Mouse (Mus musculus) Patski (cell line): ENCODE measurements around the gene Ang5. TPM values are rescaled to one million over a fixed set of nuclear protein-coding genes. Genes with fewer than 3 reads are reported as not detected.
A peak's percentile ranks its signal among the peaks of the same experiment; 100 is the strongest.
"Not testable (repeated sequence)": the region's sequence is repeated elsewhere in the genome, so short reads cannot be mapped to it uniquely, and the experiment has no call there.

ENCODE experiments used
- ATAC-seq: fragments of 100-300 bp; one replicate; pipeline ENCODE4 v1.8.0; 2021
- CTCF ChIA-PET: fragments of 350-600 bp; sonication (Branson Sonifier 250); formaldehyde crosslinking; loops from one replicate; lab custom pipeline; 2022; ENCODE audit warnings: inconsistent platforms; lab: Charles Lee
- POLR2A ChIA-PET: fragments of 350-600 bp; sonication (Branson Sonifier 250); formaldehyde crosslinking; loops from one replicate; lab custom pipeline; 2022; ENCODE audit warnings: antibody characterized with exemption, inconsistent platforms; lab: Charles Lee
- DNase-seq: peaks from one replicate; pipeline ENCODE4 v3.0.0-alpha.2; 2011; ENCODE audit warnings: low read depth, low spot score
- H3K27me3 ChIP-seq: fragments of 371-371 bp; one replicate; pipeline ENCODE4 v1.5.1; 2021
- CTCF ChIP-seq: fragments of 100-300 bp; IDR thresholded peaks from one replicate; pipeline ENCODE4 v1.5.1; 2021
- in situ Hi-C: fragments of 300-500 bp; cut with MboI; formaldehyde crosslinking; loops from 3 replicates; pipeline ENCODE4 v1.11.1; 2018; ENCODE audit warnings: low pct_unique_long_range_greater_than_20kb, mixed read lengths
- polyA plus RNA-seq: library from polyadenylated mRNA; unstranded; gene quantifications from one replicate; pipeline ENCODE4 v1.2.3, GENCODE M21; 2021

Gene Ang5
- not detected for polyA plus RNA-seq

- POLR2A ChIA-PET = not testable (repeated sequence)
Measured at GRCm38 (mm10) chr14:43956769-43957168, at the start of gene Ang5. Gene Ang5 (plus strand): TSS chr14:43957069.

DNA sequence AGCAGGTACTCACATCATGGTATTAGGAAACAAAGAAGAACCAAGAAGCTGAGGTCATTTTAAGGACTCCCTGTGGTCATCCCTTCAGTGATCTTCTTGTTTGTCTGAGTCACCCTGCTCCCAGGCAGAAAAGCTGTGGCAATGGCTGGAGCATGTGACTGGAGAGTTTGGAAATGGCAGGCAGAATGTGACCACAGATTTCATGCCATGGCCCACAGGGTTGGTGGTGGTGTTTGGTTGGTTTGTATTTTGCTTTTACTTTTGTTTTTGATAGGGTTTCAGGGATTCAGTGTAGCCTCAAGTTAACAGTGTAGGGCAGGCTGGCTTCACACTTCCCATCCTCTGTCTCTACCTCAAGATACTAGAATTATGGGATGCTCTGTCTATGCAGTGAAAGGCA lies 38.7 kb upstream of the Ang5 start:
- H3K27me3 ChIP-seq, POLR2A ChIA-PET, CTCF ChIA-PET, in situ Hi-C loops, DNase-seq: not testable (repeated sequence)
- peak; percentile 35 for ATAC-seq

More at GRCm38 (mm10) chr14:43956769-43957168, at the start of gene Ang5:
- CTCF ChIA-PET, in situ Hi-C loops, DNase-seq, ATAC-seq, H3K27me3 ChIP-seq: not testable (repeated sequence)

- in situ Hi-C loops, CTCF ChIA-PET, POLR2A ChIA-PET, H3K27me3 ChIP-seq, ATAC-seq, DNase-seq: not testable (repeated sequence)
Measured at GRCm38 (mm10) chr14:43923459-43923858, 33.4 kb upstream of the Ang5 start, which contains the start of gene Ear10. Gene Ear10 (minus strand): TSS chr14:43923559.

DNA sequence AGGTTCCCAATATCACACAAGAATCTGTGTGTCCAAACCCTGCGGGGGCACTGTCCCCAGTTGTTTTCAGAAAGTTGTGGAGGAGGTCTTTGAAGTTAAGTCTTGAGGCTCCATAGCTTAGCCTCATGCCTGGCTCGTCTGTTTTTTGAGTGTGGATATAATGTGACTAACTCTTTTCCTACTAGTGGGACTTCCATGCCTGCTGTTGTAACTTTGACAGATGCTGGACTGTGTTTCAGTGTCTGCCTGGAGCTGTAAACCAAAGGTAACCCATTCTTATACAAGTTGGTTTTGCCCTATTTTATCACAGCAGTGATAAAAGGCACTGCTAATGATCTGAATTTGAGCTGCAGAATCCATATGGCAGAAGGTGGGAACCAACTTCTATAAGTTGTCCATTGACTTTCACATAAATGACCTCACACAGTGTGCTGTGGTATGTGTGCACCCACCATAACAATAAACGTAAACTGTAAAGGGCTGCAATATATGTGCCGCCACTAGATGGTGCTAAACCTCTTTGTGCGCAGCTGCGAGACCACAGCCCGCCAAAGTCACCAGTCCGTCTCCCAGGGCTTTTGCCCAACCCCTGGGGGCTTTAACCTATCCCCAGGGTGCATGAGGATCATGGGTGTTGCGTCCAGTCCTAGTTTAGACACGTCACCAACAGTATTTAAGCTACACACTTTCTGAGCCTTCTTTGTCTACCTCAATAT lies 32.0 kb upstream of the Ang5 start, which contains the start of gene Gm8113:
Gm8113 (plus strand) TSS at position 703 of the 716 bp plus-strand sequence.
- CTCF ChIA-PET, DNase-seq, POLR2A ChIA-PET, H3K27me3 ChIP-seq, ATAC-seq, in situ Hi-C loops: not testable (repeated sequence)
- TF ChIP-seq CTCF = peak; percentile 50

- POLR2A ChIA-PET, in situ Hi-C loops, ATAC-seq, DNase-seq, CTCF ChIA-PET, H3K27me3 ChIP-seq: not testable (repeated sequence)
Measured at GRCm38 (mm10) chr14:43925404-43925950, 31.4 kb upstream of the Ang5 start.

DNA sequence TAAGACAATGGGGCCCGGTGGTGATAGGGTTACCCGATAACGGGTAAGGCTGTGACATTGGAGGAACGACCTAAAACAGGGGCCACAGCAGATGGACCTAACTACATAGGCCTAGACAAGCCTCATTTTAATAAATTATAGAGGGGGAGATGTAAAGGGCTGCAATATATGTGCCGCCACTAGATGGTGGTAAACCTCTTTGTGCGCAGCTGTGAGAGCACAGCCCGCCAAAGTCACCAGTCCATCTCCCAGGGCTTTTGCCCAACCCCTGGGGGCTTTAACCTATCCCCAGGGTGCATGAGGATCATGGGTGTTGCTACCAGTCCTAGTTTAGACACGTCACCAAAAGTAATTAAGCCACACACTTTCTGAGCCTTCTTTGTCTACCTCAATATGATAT lies 23.9 kb upstream of the Ang5 start:
- DNase-seq, POLR2A ChIA-PET, H3K27me3 ChIP-seq, in situ Hi-C loops, CTCF ChIA-PET, ATAC-seq: not testable (repeated sequence)
- peak; percentile 58 for TF ChIP-seq CTCF

GRCm38 (mm10) chr14:43933399-43933798 lies 23.5 kb upstream of the Ang5 start:
- DNase-seq, CTCF ChIA-PET, POLR2A ChIA-PET, ATAC-seq, in situ Hi-C loops, H3K27me3 ChIP-seq: not testable (repeated sequence)

DNA sequence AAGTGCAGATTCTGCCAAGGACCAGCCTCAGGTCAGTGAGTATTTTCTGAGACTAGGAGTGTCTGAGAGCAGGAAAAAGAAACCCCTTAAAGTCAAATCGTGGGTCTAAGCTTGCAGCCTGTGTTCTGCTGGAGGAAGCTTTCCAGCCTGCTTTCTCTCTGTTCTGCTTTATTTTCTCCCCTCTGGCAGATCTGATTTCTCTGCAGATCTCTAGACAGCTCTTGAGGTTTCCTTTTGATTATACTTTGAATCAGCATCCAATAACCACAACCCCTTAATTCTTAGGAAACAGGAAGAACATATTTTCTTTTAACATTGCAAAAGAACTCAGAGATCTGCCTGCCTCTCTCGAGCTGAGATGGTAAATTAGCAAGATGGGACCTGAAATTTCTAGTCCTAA lies 3.5 kb upstream of the Ang5 start:
- POLR2A ChIA-PET, in situ Hi-C loops, H3K27me3 ChIP-seq, DNase-seq, ATAC-seq, CTCF ChIA-PET: not testable (repeated sequence)

- in situ Hi-C loops, POLR2A ChIA-PET, ATAC-seq: not testable (repeated sequence)
Measured at GRCm38 (mm10) chr14:43955074-43955473, 1.8 kb upstream of the Ang5 start.

DNA sequence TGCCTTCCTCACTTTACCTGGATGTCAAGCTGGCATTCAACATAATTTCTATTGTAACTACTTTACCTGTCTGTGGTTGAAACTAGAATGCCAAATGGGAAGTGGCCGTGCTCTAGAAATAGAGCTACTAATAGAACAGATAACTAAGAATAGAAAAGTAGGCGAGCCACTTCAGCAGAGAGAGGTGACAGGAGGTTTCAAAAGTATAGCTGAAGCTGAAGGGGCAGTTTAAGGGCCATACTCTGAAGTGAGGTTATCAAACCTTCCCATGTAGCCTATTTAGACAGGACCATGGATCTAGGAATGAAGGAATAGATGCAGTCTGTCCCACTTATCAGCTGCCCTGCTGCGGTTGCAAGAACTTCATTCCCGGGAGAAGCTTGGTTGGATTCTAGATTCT lies 26.6 kb downstream of the Ang5 start:
- ATAC-seq (no peak), DNase-seq (no peak)
- ChIA-PET CTCF (no interaction called here), POLR2A (no interaction called here)
- in situ Hi-C loops = no loop called here
- TF ChIP-seq CTCF = no peak
- no peaks in the 10 kb centered on the region for H3K27me3 ChIP-seq

More at GRCm38 (mm10) chr14:43955074-43955473, 1.8 kb upstream of the Ang5 start:
- DNase-seq, H3K27me3 ChIP-seq, CTCF ChIA-PET: not testable (repeated sequence)

DNA sequence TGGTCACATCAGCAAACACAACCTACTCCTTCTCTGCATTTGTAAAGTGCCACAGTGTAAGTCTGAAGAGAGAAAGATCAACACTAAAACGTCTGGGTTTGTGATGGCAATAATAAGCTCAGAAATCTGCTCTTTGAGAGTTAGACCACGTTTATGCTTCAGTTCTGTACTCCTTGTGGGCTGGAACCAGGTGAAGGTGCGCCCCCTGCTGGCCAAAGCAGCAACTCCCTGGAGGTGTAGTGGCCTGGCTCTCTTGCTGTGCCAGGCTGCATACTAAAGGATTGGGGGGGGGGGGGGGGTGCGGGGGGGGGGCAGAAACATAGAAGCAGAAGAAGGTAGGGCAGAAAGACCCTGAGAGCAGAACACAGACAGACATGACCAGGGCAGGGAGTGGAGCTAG lies 27.0 kb downstream of the Ang5 start:
- peak; percentile 61 for TF ChIP-seq CTCF
- ChIA-PET CTCF (no interaction called here), POLR2A (no interaction called here)
- in situ Hi-C loops = no loop called here
- H3K27me3 ChIP-seq = no peaks in the 10 kb centered on the region
- ATAC-seq = peak; percentile 88
- no peak for DNase-seq
